Mouse (Mus musculus) thymus, adult 2 months (tissue): ENCODE results near the gene Lpgat1. TPM values are rescaled to one million over a fixed set of nuclear protein-coding genes. Genes with fewer than 3 reads are reported as not detected.

ENCODE experiments used
- DNase-seq: peaks from one replicate; pipeline ENCODE4 v3.0.0; 2021
- H3K27ac ChIP-seq: fragments of 200-500 bp; 2 replicates; pipeline ENCODE4 v1.5.1; 2012; ENCODE audit warnings: low read length, control low read depth; ENCODE audit not compliant: control insufficient read depth, insufficient read depth
- H3K27me3 ChIP-seq: fragments of 200-500 bp; 2 replicates; pipeline ENCODE4 v1.6.1; 2012; ENCODE audit warnings: mild to moderate bottlenecking, low read length, moderate library complexity, mixed read lengths; ENCODE audit not compliant: control insufficient read depth, insufficient read depth
- H3K36me3 ChIP-seq: fragments of 200-500 bp; 2 replicates; pipeline ENCODE4 v1.6.1; 2012; ENCODE audit warnings: mild to moderate bottlenecking, low read length, moderate library complexity; ENCODE audit not compliant: control insufficient read depth, insufficient read depth
- H3K4me1 ChIP-seq: fragments of 200-500 bp; replicated peaks from 2 replicates; pipeline ENCODE4 v1.6.1; 2012; ENCODE audit warnings: low read length; ENCODE audit not compliant: control insufficient read depth, insufficient read depth
- H3K4me3 ChIP-seq: fragments of 200-500 bp; 2 replicates; pipeline ENCODE4 v1.5.1; 2012; ENCODE audit warnings: mild to moderate bottlenecking, low read length, control low read depth, moderate library complexity; ENCODE audit not compliant: control insufficient read depth, insufficient read depth
- CTCF ChIP-seq: fragments of 200-500 bp; IDR thresholded peaks from 2 replicates; pipeline ENCODE4 v1.5.1; 2012; ENCODE audit warnings: mild to moderate bottlenecking, control low read depth, low read length, moderate library complexity, borderline replicate concordance; ENCODE audit not compliant: control insufficient read depth, poor library complexity, insufficient read depth; ENCODE audit errors: extremely low read depth
- POLR2A ChIP-seq: fragments of 200-500 bp; IDR thresholded peaks from 2 replicates; pipeline ENCODE4 v1.6.1; 2012; ENCODE audit warnings: mild to moderate bottlenecking, low read length, control low read depth, moderate library complexity; ENCODE audit not compliant: control insufficient read depth, poor library complexity, insufficient read depth; ENCODE audit errors: extremely low read depth
- WGBS: fragments of 180-500 bp; shearing (Covaris S2); methylation state at CpG from one replicate; pipeline ENCODE4 v1.1.7; 2018; 5-methylcytosine and 5-hydroxymethylcytosine counted together
- polyA plus RNA-seq: library from polyadenylated mRNA; depleted of rRNA; stranded (reverse); fragments of >200 nt; gene quantifications from 2 replicates; pipeline ENCODE4 v1.2.3, GENCODE M21; 2012

Lpgat1 gene
- polyA plus RNA-seq, 1 experiment: 11.2 TPM

GRCm38 (mm10) chr1:191724385-191725061 is 6.9 kb downstream of the Lpgat1 start:
- Histone ChIP-seq H3K27ac (no peak overlapping the region), H3K36me3 (no peaks in the 10 kb centered on the region; the same call in 1 of the 2 replicates), H3K27me3 (no peaks in the 10 kb centered on the region), H3K4me3 (no peak overlapping the region), H3K4me1 (peaks cover 2% of the 10 kb centered on the region; the same call in 1 of the 2 replicates)
- no peak for DNase-seq
- no peak for TF ChIP-seq POLR2A
- TF ChIP-seq CTCF: no peak
- WGBS: 37% methylated on average over 12 of the region's 12 CpGs

DNA sequence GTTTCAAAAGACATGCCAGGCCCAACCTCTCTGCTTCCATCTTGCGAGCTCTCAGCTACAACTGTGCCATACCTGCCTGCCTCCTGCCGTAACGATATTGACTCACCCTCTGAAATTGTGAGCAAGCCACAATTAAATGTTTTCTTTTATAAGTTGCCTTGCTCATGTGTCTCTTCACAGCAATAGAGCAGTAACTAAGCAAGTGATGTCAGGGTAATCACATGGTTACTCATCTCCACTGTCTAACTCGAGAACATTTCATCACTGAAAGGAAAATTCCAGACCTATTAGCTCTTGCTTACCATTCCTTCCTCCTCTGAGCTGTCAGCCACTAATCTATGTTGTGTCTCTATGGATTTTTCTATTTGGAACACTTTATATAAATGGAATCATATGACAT is 15.0 kb downstream of the Lpgat1 start:
- TF ChIP-seq POLR2A (no peak), CTCF (no peak)
- H3K27me3 ChIP-seq: no peaks in the 10 kb centered on the region
- no peaks in the 10 kb centered on the region; the same call in 1 of the 2 replicates for H3K36me3 ChIP-seq
- 97% methylated on average over 4 of the region's 4 CpGs for WGBS
- DNase-seq: no peak
- H3K4me1 ChIP-seq: no peaks in the 10 kb centered on the region
- H3K4me3 ChIP-seq: no peak overlapping the region
- H3K27ac ChIP-seq: no peak overlapping the region

DNA sequence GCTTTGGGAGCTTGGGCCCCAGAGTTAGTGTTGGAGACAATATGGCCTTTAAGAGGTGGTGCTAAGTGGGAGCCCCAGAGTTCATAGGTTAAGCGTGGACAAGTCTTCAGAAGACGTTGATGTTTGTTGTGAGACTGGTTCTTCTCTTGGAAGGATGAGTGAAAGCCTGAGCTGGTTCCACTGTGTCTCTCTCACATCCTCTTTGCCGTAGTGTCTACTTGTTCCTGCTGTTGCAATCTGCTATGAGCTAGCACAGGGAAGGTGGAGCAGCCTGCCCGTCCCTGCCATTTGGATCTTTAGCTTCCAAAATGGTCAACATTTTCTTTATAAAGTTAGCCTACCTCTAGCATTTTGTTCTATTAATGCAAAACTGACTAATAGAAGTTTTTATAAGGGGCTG is 16.2 kb downstream of the Lpgat1 start:
- TF ChIP-seq CTCF (no peak), POLR2A (no peak)
- no peak for DNase-seq
- no peak overlapping the region for H3K27ac ChIP-seq
- WGBS: 96% methylated on average over 4 of the region's 4 CpGs
- H3K36me3 ChIP-seq: no peaks in the 10 kb centered on the region
- no peaks in the 10 kb centered on the region for H3K27me3 ChIP-seq
- H3K4me3 ChIP-seq: no peak overlapping the region
- H3K4me1 ChIP-seq: no peaks in the 10 kb centered on the region

- no peak for TF ChIP-seq CTCF
- no peak for TF ChIP-seq POLR2A
- Histone ChIP-seq H3K36me3 (no peaks in the 10 kb centered on the region), H3K27me3 (no peaks in the 10 kb centered on the region), H3K4me1 (no peaks in the 10 kb centered on the region), H3K4me3 (no peak overlapping the region), H3K27ac (no peak overlapping the region)
- DNase-seq: no peak
Observed at GRCm38 (mm10) chr1:191736425-191736824, 18.8 kb downstream of the Lpgat1 start.

GRCm38 (mm10) chr1:191737871-191738270 is 20.2 kb downstream of the Lpgat1 start:
- Histone ChIP-seq H3K27ac (no peak overlapping the region), H3K4me1 (no peaks in the 10 kb centered on the region), H3K36me3 (no peaks in the 10 kb centered on the region), H3K27me3 (no peaks in the 10 kb centered on the region), H3K4me3 (no peak overlapping the region)
- 98% methylated on average over 6 of the region's 6 CpGs for WGBS
- TF ChIP-seq CTCF (no peak), POLR2A (no peak)
- DNase-seq: no peak

DNA sequence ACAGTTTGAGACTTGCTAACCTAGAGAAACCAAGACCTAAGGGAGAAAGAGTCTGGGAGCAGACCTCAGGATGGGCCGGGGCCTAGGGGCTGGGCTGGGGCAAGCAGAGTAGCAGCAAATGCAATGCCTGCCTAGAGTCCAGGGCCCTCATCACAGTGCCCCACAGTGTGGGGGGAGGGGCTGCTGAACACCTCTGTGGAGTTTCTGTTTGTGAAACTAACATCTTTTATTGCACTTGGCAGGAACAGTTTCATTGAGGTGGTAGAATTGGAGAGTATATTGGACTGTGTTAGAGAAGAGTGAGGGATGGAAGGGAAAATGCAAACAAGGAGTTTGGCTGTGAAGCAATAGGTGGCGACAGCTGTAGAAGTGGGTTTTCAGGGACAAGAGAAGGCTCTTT is 21.1 kb downstream of the Lpgat1 start:
- no peak overlapping the region for H3K4me3 ChIP-seq
- DNase-seq: no peak
- no peaks in the 10 kb centered on the region for H3K36me3 ChIP-seq
- TF ChIP-seq CTCF: no peak
- no peak for TF ChIP-seq POLR2A
- H3K4me1 ChIP-seq: no peaks in the 10 kb centered on the region
- 92% methylated on average over 2 of the region's 2 CpGs for WGBS
- no peak overlapping the region for H3K27ac ChIP-seq
- no peaks in the 10 kb centered on the region for H3K27me3 ChIP-seq
